Comparison of ENCODE assay signal across 16 mouse cellular contexts in the genomic region with DNA sequence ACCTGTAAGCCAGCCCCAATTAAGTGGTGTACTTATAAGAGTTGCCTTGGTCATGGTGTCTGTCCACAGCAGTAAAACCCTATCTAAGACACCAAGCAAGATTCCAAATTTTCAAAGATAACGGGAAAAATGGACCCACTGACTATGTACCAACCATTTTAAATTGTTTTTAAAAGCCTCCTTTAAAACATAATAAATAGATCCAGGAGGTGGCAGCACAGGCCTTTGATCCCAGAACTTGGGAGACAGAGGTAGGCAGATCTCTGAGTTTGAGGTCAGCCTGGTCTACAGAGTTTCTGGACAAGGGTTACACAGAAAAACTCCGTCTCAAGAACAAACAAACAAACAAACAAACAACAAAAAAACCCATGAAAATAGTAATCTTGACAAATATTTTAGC. TPM values are rescaled to one million over a fixed set of nuclear protein-coding genes. Genes with fewer than 3 reads are reported as not detected.
DNase-seq lines count a peak whose midpoint lies in the region; ATAC-seq and TF ChIP-seq lines count a peak whose summit lies in the region.
"Had no signal": no experiment of that assay in that cellular context is flagged by ENCODE, and none has a peak within 500 bp of the region (broad histone marks: within the 10 kb centered on the region; RNA-seq: fewer than 3 reads in every experiment).

No protein-coding gene starts in this region.

- no peak overlapping the region for H3K9ac ChIP-seq in kidney, embryonic 15.5 days
- H3K9ac ChIP-seq in liver, postnatal 0 days (replicated peaks): no peak overlapping the region
- H3K9ac ChIP-seq in liver, embryonic 12.5 days: no peak overlapping the region
- H3K9ac ChIP-seq: embryonic facial prominence, embryonic 12.5 days; liver, embryonic 15.5 days; midbrain, embryonic 15.5 days; stomach, embryonic 15.5 days had no signal

- no peak for TF ChIP-seq EP300 in liver, postnatal 0 days (IDR thresholded peaks at IDR 0.05; ENCODE audit: low read depth)

- WGBS in kidney, adult 2 months: 56% methylated on average over 2 of the region's 2 CpGs
- 52% methylated on average over 2 of the region's 2 CpGs for WGBS in kidney, embryonic 15.5 days
- WGBS in liver, postnatal 0 days (ENCODE audit: insufficient replicate concordance): 47% methylated on average over 2 of the region's 2 CpGs
- 49% methylated on average over 2 of the region's 2 CpGs for WGBS in liver, embryonic 12.5 days (ENCODE audit: insufficient replicate concordance)

- no peak for TF ChIP-seq POLR2A in kidney, adult 2 months (IDR thresholded peaks at IDR 0.05; ENCODE audit: low read depth, low read length)

- no peak overlapping the region for H3K4me3 ChIP-seq in kidney, adult 2 months (ENCODE audit: insufficient read depth, low read depth, low read length)
- H3K4me3 ChIP-seq in kidney, embryonic 15.5 days (replicated peaks): no peak overlapping the region
- H3K4me3 ChIP-seq in liver, postnatal 0 days (ENCODE audit: low read depth, low read length): no peak overlapping the region
- H3K4me3 ChIP-seq in liver, embryonic 12.5 days: no peak overlapping the region
- H3K4me3 ChIP-seq: embryonic facial prominence, embryonic 12.5 days; liver, embryonic 15.5 days; midbrain, embryonic 15.5 days; stomach, embryonic 15.5 days had no signal

- no peaks in the 10 kb centered on the region for H3K27me3 ChIP-seq in kidney, adult 2 months (replicated peaks; ENCODE audit: control insufficient read depth, insufficient read depth, low read length)
- no peaks in the 10 kb centered on the region for H3K27me3 ChIP-seq in kidney, embryonic 15.5 days
- H3K27me3 ChIP-seq in liver, postnatal 0 days (ENCODE audit: insufficient read depth, low read length): no peaks in the 10 kb centered on the region
- peaks cover 7% of the 10 kb centered on the region; the same call in 1 of the 2 replicates for H3K27me3 ChIP-seq in liver, embryonic 12.5 days (replicated peaks)
- H3K27me3 ChIP-seq: embryonic facial prominence, embryonic 12.5 days; midbrain, embryonic 15.5 days; stomach, embryonic 15.5 days had no signal

- no peaks in the 10 kb centered on the region for H3K36me3 ChIP-seq in kidney, adult 2 months (ENCODE audit: control insufficient read depth, insufficient read depth, low read length)
- no peaks in the 10 kb centered on the region for H3K36me3 ChIP-seq in kidney, embryonic 15.5 days
- H3K36me3 ChIP-seq in liver, postnatal 0 days (replicated peaks; ENCODE audit: insufficient read depth, low read length): no peaks in the 10 kb centered on the region
- H3K36me3 ChIP-seq in liver, embryonic 12.5 days: no peaks in the 10 kb centered on the region
- H3K36me3 ChIP-seq: embryonic facial prominence, embryonic 12.5 days; liver, embryonic 15.5 days; midbrain, embryonic 15.5 days; stomach, embryonic 15.5 days had no signal

- H3K4me1 ChIP-seq in kidney, adult 2 months (ENCODE audit: control insufficient read depth, insufficient read depth, low read length): no peaks in the 10 kb centered on the region
- H3K4me1 ChIP-seq in kidney, embryonic 15.5 days: no peaks in the 10 kb centered on the region
- no peaks in the 10 kb centered on the region for H3K4me1 ChIP-seq in liver, postnatal 0 days (ENCODE audit: insufficient read depth)
- peaks cover 6% of the 10 kb centered on the region for H3K4me1 ChIP-seq in liver, embryonic 12.5 days
- H3K4me1 ChIP-seq: embryonic facial prominence, embryonic 12.5 days; midbrain, embryonic 15.5 days; stomach, embryonic 15.5 days had no signal

- no peaks in the 10 kb centered on the region for H3K9me3 ChIP-seq in kidney, embryonic 15.5 days (replicated peaks)
- no peaks in the 10 kb centered on the region for H3K9me3 ChIP-seq in liver, postnatal 0 days (ENCODE audit: low read length)
- no peaks in the 10 kb centered on the region for H3K9me3 ChIP-seq in liver, embryonic 12.5 days (replicated peaks)
- H3K9me3 ChIP-seq: embryonic facial prominence, embryonic 12.5 days; liver, embryonic 15.5 days; midbrain, embryonic 15.5 days; stomach, embryonic 15.5 days had no signal

- peak; percentile 26; the same call in 1 of the 2 replicates for TF ChIP-seq CTCF in kidney, adult 2 months (conservative IDR thresholded peaks at IDR 0.05; ENCODE audit: insufficient read depth, insufficient read length, low read depth, low read length)
- TF ChIP-seq CTCF in liver, postnatal 0 days (IDR thresholded peaks at IDR 0.05; ENCODE audit: low read depth): peak; percentile 34

- no peak overlapping the region for H3K27ac ChIP-seq in kidney, adult 2 months (ENCODE audit: insufficient read depth, low read depth, low read length)
- H3K27ac ChIP-seq in kidney, embryonic 15.5 days: no peak overlapping the region
- no peak overlapping the region for H3K27ac ChIP-seq in liver, postnatal 0 days (ENCODE audit: low read depth)
- H3K27ac ChIP-seq in liver, embryonic 12.5 days: no peak overlapping the region
- H3K27ac ChIP-seq: embryonic facial prominence, embryonic 12.5 days; liver, embryonic 15.5 days; midbrain, embryonic 15.5 days; stomach, embryonic 15.5 days had no signal

- DNase-seq in adrenal gland, postnatal 36 days: peak; percentile 24 to 37
- DNase-seq in adrenal gland, adult 18-20 months (ENCODE audit: low spot score in 2 of 2): no peak
- DNase-seq in kidney, adult 2 months: peak; percentile 33
- no peak for DNase-seq in liver, postnatal 0 days
- peak; percentile 20 for DNase-seq in induced T-regulatory cell, adult 2 months (ENCODE audit: low read depth)
- DNase-seq in spleen, adult 18-20 months: no peak
- DNase-seq: right cerebral cortex, postnatal 14 days; thymus, postnatal 36 days had no signal

- no peak overlapping the region for H3K4me2 ChIP-seq in kidney, embryonic 15.5 days
- no peak overlapping the region for H3K4me2 ChIP-seq in liver, postnatal 0 days (ENCODE audit: low read depth, low read length)
- no peak overlapping the region for H3K4me2 ChIP-seq in liver, embryonic 12.5 days
- H3K4me2 ChIP-seq: embryonic facial prominence, embryonic 12.5 days; liver, embryonic 15.5 days; midbrain, embryonic 15.5 days; stomach, embryonic 15.5 days had no signal

- no peak for ATAC-seq in kidney, embryonic 15.5 days (replicated peaks; ENCODE audit: low FRiP score)
- ATAC-seq in liver, postnatal 0 days: no peak
- ATAC-seq in liver, embryonic 12.5 days: no peak
- ATAC-seq: activated CD4-positive, CD25-positive, alpha-beta regulatory T cell, adult 4 months; forebrain, embryonic 14.5 days; midbrain, embryonic 15.5 days had no signal

RNA-seq across cellular contexts. Expression of a gene that starts 11.2 kb away (rescaled TPM):
- total RNA-seq in adrenal gland, postnatal 36 days (2021): 10 to 100 TPM; 11.8 to 14.9 TPM
- total RNA-seq in adrenal gland, adult 18-20 months (2021): 10 to 100 TPM; 13.6 to 16.0 TPM
- polyA plus RNA-seq in kidney, adult 2 months (2012; rRNA removed): 8.9 and 9.4 TPM in 2 replicates
- 15.9 and 17.5 TPM in 2 replicates for polyA plus RNA-seq in kidney, embryonic 15.5 days (2015; fragmentation: Nextera tagmentation; extraction: Ambion mirVana)
- polyA plus RNA-seq in liver, postnatal 0 days (2015; fragmentation: Nextera tagmentation; extraction: Ambion mirVana): 5.6 and 6.3 TPM in 2 replicates
- 7.6 and 8.0 TPM in 2 replicates for polyA plus RNA-seq in liver, embryonic 12.5 days (2016; fragmentation: Nextera tagmentation; extraction: Ambion mirVana)

Comparison
In these comparisons a context has a peak if more than half of its experiments do, and no peak if none do; other contexts are left out.
1. DNase-seq: peak in adrenal gland, postnatal 36 days (2 of 2), kidney, adult 2 months (single experiment) and induced T-regulatory cell, adult 2 months (single experiment); none in adrenal gland, adult 18-20 months (0 of 2), liver, postnatal 0 days (single experiment) and spleen, adult 18-20 months (0 of 2).